25 mouse cellular contexts compared by ENCODE assay signal in genomic region chr8:115296760-115297159, GRCm38 (mm10).
"Had no signal": no experiment of that assay in that cellular context is flagged by ENCODE, and none has a peak within 500 bp of the region (broad histone marks: within the 10 kb centered on the region; RNA-seq: fewer than 3 reads in every experiment).

No protein-coding gene starts in this region.

- DNase-seq: gastrocnemius, adult 2 months; gastrocnemius, postnatal 10 days; gastrocnemius, postnatal 25 days; heart, adult 2 months; heart, postnatal 10 days; heart, postnatal 4 days; kidney, adult 2 months; kidney, adult 9 months; kidney, postnatal 10 days; kidney, postnatal 25 days; liver had no signal

- H3K9ac ChIP-seq: hindbrain, embryonic 12.5 days; hindbrain, embryonic 14.5 days; intestine, embryonic 15.5 days; kidney, embryonic 15.5 days; limb, embryonic 12.5 days had no signal

- H3K27me3 ChIP-seq: hindbrain, embryonic 12.5 days; intestine, embryonic 15.5 days; kidney, embryonic 15.5 days; limb, embryonic 12.5 days had no signal

- H3K9me3 ChIP-seq: hindbrain, embryonic 10.5 days; intestine, embryonic 15.5 days; limb, embryonic 10.5 days had no signal

- H3K4me3 ChIP-seq: gastrocnemius, adult 2 months; heart, adult 2 months; hindbrain, embryonic 10.5 days; hindbrain, embryonic 12.5 days; intestine, embryonic 15.5 days; kidney, embryonic 15.5 days; layer of hippocampus, adult 2 months; left cerebral cortex, adult 2 months; limb, embryonic 10.5 days; limb, embryonic 12.5 days had no signal

- H3K36me3 ChIP-seq: hindbrain, embryonic 10.5 days; hindbrain, embryonic 12.5 days; intestine, embryonic 15.5 days; kidney, embryonic 15.5 days; limb, embryonic 10.5 days; limb, embryonic 12.5 days had no signal

- H3K4me2 ChIP-seq: heart, embryonic 11.5 days; hindbrain, embryonic 12.5 days; hindbrain, embryonic 14.5 days; intestine, embryonic 15.5 days; kidney, embryonic 15.5 days; limb, embryonic 12.5 days; liver, embryonic 11.5 days had no signal

- ATAC-seq: hindbrain, embryonic 16.5 days; inflammation-experienced regulatory T-cells, adult 6 months; intestine, embryonic 15.5 days; intestine, postnatal 0 days had no signal

- H3K4me1 ChIP-seq: hindbrain, embryonic 10.5 days; hindbrain, embryonic 12.5 days; intestine, embryonic 15.5 days; limb, embryonic 10.5 days; limb, embryonic 12.5 days had no signal

- H3K27ac ChIP-seq: gastrocnemius, adult 2 months; heart, adult 2 months; hindbrain, embryonic 10.5 days; hindbrain, embryonic 12.5 days; hindbrain, embryonic 14.5 days; intestine, embryonic 15.5 days; kidney, embryonic 15.5 days; layer of hippocampus, adult 2 months; left cerebral cortex, adult 2 months; limb, embryonic 10.5 days; limb, embryonic 12.5 days had no signal
